Mouse (Mus musculus) brain, embryonic 18.5 days (tissue): Measurements from ENCODE around the gene Xrcc5.

ENCODE experiments used
- DNase-seq: peaks from one replicate; pipeline ENCODE4 v3.0.0-alpha.2; 2012; ENCODE audit warnings: low read depth, low spot score

Gene Xrcc5

DNA sequence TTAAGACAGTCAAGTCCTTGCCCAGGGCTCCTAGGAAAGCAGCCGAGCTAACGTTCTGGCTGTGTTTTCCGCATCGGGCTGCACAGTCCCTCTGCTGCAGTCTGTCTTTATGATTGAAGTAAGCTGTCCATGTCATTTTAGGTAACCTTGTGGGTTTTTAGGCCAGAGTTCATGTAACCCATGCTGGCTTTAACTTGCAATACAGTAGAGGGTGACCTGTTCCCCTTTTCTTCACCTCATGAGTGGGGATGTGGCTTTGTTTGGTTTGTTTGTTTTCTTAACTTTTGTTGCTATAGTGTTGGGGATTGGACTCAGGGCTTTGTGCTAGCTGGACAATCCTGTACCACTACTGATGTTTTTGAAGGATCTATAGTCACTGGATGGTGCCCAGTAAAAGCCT lies 83.2 kb downstream of the Xrcc5 start:
- DNase-seq = no peak

DNA sequence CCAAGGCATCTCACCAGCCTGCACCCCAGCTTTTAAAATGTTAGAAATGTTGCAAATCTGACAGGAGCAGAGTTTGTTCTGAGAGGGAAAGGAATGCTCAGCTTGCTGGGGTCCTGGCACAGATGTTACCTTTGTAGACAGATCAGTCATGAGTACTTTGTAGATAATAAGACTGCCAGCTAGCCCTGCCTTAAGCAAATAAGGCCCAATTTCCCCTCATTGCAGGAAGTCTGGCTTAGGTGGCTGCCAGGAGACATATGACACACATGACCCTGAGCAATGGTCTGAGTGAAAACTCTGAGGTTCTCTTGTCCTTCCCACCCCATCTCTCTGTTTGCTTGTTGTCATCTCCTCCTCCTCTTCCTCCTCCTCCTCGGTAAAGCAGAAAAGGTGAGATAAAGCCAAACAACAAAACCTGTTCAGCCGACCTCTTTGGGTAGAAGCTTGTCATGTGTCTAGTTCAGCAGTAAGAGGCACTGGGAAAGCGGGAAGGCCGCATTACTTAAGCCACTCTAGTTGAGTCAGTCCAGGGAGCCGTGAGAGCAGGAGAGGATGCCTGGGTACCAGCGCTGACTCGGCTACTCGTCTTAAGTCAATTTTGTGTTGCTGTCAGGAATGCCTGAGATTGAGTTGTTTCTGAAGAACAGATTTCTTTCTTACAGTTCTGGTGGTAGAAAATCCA lies 92.6 kb downstream of the Xrcc5 start:
- no peak for DNase-seq

DNA sequence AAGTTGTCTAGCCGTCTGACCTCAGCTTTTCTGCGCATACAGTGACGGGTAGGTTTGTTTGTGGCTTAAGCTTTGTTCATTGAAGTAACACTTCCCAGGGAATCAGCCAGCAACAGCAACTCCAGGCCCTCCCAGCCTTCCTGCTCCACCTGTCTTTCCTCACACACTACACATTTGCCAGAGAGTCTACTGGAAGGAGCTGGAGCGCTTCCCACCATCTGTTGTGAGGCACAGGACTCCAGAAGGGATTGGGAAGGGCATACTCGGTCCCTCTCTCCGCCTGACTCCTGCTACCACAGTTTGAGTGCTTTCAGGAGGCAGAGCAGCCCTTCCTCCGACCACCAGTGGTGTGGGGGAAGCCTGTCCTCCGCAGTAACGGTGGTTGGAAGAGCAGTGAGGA lies 93.4 kb downstream of the Xrcc5 start:
- DNase-seq = no peak

DNA sequence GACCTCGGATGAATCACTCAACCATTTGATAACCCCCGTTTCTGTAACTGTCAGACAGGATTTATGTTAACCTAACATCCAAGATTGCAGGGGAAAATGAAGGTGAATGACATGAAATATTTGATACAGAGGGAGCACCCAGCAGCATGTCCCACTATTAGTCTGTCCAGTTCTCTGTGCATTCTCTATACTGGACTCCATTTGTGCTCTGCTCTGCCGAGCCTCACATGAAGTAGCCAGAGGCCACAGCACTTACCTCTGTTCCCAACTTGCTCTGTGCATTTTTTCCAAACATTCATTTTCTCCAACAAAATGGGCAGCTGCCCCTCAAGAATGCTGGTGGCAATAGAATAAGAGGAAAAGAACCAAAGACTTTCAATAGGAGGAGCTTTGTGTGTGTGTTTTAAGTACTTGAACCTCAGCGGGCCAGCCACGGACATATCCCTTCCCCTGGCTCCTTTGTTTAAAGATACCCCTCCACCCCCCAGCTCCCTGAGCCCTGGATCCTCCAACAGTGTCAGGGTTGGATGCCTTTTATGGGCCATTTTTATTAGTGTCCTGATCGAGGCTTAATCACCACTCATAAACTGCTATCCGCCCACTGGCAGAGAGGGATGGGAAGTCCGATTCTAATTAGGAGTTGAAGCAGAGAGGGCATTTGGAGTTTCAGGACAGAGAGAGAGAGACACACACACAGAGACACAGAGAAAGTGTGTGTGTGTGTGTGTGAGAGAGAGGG lies 94.3 kb downstream of the Xrcc5 start:
- DNase-seq = no peak

DNA sequence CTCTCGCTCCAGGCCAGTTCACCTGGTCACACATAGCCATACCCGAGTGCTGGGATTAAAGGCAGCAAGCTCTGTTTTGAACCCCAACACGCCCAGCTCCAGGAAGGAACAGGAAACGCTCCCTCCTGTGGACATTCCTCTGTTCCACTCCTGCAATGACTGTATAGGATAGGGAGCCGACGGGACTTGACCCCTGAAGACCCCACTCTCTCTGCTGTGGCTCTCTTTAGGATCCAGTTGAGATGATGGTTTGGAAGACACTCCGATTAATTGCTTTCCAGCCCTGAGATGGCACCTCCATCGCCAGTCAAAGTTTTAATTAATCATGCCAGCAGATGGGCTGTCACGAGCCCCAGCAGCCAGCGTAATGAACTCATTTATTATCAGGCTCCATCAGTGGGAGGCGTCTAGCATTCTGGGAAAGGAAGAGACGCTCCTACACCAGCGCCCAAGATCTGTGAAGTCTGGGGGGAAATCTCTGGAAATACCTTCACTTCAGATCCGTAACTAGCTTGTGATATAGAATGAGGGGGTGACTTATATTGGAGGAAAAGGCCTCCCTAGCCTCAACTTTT lies 99.4 kb downstream of the Xrcc5 start:
- DNase-seq = no peak

DNA sequence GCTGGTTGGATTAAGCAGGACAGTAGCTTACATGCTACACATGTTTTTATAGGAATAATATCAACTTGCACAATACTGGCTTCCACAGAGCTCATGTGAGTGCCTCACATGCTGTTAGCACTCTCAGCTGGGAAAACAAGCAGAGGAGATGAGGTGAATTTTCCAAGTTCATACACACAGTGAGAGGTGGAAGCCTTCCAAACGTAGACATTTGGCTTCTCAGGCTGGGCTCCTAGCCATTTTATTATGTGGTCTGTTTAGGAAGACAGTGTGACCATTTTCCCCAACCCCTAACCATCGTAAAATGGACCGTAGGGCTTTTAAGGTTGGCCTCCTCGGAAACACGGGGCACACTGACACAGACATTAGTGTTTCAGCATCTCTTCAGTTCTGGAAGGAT lies 102.7 kb downstream of the Xrcc5 start:
- DNase-seq = no peak

DNA sequence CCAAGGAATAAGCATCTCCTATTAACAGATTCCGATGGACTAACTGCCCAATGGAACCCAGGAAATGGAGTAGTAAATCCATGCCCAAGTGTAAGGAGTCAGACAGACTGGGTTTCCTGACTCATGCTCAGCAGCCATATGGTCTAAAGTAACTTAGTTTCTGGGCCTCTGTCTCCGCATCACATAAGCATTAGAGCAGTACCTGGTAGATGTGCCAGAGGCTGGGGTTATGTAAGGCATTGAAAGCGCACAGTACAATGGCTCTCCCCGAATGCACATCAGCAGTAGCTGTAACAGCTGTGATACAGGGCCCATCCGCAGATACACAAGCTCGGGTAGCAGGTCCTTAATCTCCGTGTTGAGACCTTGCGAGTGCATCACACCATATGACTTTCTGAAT lies 103.9 kb downstream of the Xrcc5 start:
- no peak for DNase-seq

DNA sequence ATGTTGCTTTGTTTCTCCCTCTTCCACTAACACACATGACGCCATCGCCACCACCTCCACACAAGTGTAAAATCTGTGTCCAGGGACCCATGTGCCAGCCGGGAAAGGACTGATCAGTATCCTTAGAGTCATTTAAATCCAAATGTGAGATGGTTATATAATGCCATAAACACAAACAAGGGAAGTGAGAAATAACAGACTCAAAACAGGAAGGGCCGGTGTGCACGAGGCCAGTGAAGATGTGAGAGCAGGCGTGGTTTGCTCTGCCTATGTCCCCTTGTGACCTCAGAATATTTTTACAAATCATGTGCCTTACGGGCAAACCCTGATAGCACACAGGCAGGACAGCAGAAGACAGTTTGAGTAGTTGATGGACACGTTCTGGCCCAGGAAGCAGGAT lies 106.0 kb downstream of the Xrcc5 start:
- no peak for DNase-seq

DNA sequence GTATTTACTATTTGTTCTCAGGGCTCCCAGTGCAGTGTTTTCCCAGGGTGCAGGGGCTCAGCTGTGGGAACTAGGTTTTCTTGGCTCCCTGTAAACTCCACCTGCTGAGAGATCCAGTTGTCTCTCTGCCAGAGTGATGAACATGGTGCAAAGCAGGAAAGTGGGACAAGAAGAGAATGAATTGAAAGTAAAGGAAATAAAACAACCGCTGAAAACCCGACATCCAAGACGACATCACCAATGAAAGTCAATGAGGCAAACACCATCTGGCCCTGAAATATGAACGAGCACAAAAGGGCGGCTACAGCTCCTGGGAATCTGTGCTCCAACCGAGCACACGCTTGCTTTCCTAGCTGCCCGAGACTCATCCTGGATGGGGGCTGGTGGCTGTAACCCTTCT lies 106.9 kb downstream of the Xrcc5 start:
- DNase-seq = peak; percentile 37

DNA sequence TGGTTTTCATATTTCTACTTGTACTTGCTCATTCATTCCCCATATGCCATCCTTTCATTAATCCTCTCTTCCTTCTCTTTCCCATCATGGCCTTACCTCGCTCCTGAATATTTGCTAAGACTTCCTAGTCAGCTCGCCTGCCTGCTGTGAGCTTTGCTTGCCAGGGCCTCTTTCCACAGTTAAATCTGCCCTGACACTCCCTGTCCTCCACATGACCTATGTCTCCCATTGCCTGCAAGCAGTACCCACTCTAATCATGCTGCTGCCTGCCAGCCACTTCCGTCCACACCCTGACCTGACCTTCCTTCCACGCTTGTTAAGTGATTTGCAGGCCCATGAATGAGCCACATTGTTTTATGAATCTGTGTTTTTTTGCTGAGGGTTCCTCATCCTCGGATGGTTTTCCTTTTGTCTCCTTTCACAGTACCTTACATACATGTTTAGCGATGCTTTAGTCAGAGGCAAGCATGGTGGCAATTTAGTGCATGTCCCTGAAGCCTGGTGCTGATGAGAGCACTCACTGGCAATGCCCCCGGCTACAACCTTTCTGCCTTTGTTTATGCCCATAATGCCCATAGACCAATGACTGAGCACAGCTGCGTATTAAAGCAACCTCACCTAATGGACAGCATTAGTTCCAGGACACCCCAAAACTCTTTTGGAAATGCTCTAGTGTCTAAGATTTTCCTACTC lies 107.5 kb downstream of the Xrcc5 start:
- DNase-seq = no peak

DNA sequence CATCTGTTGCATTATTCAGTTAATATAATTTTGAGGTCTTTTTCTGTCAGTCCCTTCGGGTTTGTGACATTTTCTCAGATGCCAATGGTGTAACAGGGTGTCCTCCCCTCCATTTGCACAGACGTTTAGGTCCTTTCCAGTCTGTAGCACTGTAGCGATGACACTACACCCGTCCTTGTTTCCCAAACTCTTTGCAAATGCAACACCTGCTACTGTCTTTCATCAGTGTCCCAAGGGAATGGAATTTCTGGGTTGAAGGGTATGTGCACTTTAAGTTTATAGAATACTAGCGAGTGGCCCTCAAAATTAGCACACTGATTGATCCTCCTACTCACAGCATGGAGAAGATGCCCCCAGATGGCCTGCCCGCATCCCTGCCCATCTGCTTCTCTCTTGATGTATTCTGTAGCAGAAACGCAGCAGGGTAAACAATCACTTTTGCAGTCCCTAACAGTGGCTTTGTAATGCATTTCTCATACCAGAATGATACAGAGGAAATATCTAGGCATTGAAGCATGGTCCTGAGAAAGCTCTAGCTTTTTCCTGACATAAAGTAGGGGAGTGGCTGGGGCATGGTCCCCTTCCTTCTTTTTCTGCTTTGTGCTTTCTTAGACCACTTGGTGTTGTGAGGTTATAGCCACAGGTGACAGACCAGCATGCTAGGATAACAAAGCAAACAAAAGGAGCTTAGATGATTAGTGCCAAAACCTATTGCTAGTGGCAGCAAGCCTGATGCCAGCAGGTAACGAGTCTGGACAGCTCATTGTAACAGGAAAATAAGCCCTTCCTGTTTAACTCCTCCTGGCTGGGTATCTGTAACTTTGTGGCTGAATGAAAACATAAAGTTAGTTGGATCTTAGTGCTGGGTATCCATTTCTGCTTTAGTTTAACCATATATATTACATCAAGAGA lies 111.8 kb downstream of the Xrcc5 start:
- DNase-seq = no peak

DNA sequence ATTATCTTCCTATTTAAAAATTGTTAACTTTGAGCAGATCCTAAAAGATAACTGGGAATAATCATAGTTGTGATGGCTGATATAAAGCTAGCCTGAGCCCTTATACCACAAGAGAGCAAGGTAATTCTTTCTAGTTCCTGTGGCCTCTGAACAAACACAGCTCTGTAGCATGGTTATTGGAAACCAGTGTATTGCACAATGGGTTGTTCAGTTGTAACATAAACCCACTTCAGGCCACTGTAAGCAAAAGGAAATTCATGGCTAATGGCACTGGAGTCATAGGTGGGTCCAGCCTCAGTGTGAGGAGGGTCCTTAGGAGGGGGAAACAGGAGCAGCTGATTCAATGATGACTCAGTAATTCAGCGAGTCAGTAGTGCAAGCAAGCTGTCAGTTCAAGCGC lies 113.0 kb downstream of the Xrcc5 start:
- no peak for DNase-seq

DNA sequence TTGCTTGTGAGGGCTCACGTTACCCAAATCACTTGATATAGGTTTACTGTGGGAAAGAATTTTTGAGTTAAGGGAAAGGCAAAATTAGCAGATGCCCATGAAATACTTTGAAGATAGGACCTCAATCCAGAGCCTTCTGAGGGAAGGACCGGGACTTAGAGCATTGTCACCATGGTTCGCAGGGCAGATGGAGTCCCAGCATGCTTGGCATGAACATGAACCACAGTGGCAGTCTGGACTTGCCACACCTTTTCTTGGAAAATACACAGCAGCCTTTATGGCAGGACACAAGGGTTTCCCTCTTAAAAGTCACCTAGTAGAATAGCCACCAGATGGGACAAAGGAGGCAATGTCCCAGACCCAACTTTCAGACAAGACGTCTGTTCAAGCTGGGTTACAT lies 114.9 kb downstream of the Xrcc5 start:
- no peak for DNase-seq

DNA sequence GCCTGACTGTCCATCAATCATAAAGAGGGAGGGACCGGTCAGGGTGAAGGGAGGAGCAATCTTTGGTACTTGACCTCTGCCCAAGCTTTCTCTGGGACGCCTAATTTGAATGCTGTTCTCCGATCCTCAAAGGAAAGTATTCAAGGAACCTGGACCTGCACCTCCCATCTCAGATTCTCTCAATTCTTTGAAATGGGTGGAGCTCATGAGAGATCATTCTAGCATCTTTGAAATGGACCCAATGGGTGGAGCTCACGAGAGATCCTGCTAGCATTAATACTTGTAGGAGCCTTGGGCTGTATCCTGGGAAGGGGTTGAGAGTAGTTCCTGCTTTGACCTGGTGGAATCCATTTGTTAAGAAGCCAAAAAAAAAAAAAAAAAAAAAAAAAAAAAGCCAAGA lies 119.2 kb downstream of the Xrcc5 start:
- DNase-seq = no peak

DNA sequence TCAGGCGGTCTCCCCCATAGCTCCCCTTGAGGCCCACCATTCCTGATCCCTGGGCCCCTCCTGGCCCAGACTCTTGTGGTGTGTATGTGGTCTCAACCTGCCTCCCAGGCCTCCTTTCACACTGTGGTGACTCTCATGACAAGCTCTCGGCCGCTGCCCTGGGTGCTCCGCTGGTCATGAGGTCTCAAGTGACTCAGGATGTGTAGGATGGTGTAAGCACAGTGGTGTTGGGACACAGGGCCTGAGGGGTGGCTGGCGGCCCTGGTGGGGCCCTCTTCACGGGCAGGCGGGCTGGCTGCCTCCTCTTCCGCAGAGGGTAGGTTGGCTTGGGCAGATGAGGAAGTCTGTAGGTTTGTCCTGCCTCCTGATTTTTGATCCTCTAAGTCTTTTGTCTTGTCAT lies 121.3 kb downstream of the Xrcc5 start:
- DNase-seq = no peak

DNA sequence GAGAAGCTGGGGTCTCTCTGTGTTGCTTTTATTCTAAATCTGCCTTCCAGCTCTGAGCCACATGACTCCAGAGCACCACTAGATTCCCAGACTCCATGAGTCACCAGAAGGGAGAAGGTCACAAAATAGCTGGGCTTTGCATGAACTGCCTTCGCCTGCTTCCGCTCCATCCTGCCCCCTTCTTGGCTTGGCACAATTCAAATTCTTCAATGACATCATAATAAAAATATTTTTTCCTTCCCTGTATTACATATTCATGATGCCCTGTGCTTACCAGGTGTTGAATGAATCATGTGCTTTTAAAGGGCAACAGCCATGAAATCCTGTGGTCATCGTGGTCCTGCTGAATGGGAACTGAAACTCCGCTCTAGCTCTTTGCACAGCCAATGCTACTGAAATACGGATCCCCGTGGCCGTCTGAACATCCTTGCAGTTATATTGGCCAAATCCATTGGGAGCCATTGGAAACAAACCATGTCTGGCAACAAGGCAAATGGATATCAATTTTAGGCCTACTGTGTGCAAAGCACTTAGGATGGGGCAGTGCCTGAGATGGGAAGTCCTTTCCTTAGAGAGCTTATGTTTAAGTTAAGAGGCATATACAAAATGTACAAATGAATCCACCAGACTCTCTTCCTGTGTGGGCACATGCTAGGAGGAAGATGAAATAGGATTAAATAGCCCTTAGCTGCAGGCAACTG lies 122.0 kb downstream of the Xrcc5 start:
- DNase-seq = no peak

DNA sequence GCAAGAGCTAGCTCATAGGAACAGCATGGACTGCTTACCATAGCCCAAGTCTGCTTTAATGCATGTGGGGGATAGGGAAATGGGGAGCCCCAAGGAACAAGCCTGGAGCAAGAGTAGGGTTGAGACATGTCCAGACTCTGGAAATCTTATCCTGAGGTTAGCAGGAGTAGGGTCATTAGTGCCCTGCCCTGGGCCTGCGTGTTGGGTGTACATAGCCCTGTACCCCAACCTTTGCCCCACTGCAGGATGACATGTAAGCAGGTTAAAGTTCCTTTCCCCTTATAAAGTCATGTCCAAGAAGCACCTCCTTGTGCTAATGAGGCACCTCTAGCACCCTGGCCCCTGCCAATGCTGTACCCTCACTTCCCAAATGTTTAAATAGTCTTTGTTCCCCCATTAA lies 125.4 kb downstream of the Xrcc5 start:
- no peak for DNase-seq

DNA sequence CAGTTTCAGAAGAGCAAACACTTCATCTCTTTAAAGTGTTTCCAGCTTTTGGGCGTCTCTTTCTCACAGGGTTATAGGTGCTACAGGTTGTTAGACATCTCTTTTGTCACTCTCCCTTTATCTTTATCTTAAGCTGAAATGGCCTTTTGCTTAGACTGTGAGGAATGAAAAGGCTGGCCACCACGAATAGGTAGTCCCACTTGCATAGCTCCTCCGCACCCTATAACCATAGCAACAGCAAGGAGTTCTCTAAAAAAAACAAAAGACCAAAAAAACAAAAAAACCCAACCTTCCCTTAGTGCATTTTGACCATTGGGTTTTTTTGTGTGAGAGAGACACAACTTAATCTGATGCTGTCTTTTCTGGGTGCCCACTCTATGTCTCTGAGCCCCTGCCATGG lies 127.3 kb downstream of the Xrcc5 start:
- no peak for DNase-seq

DNA sequence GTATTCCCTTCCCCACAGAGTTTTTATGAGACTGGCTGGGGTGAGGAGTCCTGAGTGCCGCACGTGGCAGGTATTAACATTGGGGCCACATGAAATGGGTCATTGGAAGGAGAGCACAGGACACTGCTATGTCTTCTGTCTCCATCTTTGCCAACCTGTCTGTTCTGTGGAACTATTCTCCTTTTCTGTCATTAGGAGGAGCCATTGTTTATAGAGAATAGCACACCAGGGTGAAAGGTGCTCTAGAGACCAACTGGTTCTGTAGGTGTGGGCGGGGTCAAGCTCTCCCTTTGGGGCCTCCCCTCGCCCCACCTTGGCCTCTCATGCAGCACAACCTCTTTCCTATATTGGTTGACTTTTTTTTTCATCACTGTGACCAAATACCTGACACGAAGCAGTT lies 129.7 kb downstream of the Xrcc5 start:
- DNase-seq = no peak

DNA sequence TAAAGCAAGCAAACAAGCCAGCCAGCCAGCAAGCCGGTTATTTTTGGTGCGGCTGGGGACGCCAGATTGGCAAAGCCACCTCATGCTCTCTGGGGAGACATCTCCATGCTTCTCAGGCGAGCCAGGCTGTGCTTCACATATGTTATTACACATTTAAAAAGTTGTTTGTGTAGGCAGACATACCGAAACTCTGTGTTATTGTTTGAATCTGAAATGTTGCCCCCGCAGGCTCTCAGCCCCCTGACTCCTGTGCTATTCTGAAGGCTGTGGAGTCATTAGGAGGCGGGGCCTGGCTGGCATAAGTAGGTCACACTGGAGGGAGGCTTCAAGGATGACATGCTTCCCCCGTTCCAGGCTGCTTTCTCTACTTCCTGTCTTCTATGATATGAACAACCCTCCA lies 131.9 kb downstream of the Xrcc5 start:
- DNase-seq = no peak

DNA sequence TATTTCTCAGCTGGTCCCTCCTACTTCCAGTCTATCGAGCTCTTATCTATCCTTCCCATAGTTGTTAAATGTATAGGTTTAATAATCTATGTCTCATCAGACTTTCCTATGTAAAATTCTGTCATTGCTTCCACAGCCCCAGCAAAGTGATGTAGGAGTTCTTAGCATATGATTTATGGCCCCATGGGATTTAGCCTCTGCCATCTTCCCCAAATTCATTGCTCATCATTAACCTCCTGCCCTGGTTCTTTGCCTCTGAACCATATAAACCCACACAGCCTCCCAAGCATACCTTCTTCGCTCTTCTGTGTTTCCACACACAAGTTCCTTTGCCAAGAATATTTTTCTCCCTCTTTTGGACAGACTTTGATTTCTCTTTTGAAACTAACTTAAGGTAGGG lies 135.5 kb downstream of the Xrcc5 start:
- no peak for DNase-seq
